Mouse (Mus musculus) liver, embryonic 13.5 days (tissue): Measurements from ENCODE around the gene Ppp1ca. TPM values are rescaled to one million over a fixed set of nuclear protein-coding genes. Genes with fewer than 3 reads are reported as not detected.
A peak's percentile ranks its signal among the peaks of the same experiment; 100 is the strongest.

Experiments used
- ATAC-seq: fragments of 200-750 bp; cut with Nextera tagmentation; 2 replicates; pipeline ENCODE4 v1.8.0; 2017; ENCODE audit warnings: low read depth, mild to moderate bottlenecking, moderate number of reproducible peaks, moderate library complexity
- DNase-seq: peaks from one replicate; pipeline ENCODE4 v3.0.0; 2022
- H3K27ac ChIP-seq: fragments of 300-500 bp; sonication (generic); 2 replicates; pipeline ENCODE4 v1.5.1; 2015; ENCODE audit warnings: moderate library complexity, mild to moderate bottlenecking, inconsistent platforms
- H3K27me3 ChIP-seq: fragments of 300-500 bp; sonication (generic); 2 replicates; pipeline ENCODE4 v1.6.1; 2015; ENCODE audit warnings: mild to moderate bottlenecking, inconsistent platforms
- H3K36me3 ChIP-seq: fragments of 300-500 bp; sonication (generic); 2 replicates; pipeline ENCODE4 v1.6.1; 2015; ENCODE audit warnings: mild to moderate bottlenecking, inconsistent platforms
- H3K4me1 ChIP-seq: fragments of 300-500 bp; sonication (generic); replicated peaks from 2 replicates; pipeline ENCODE4 v1.6.1; 2015; ENCODE audit warnings: inconsistent platforms
- H3K4me2 ChIP-seq: fragments of 300-500 bp; sonication (generic); 2 replicates; pipeline ENCODE4 v1.6.1; 2015; ENCODE audit warnings: inconsistent platforms, mild to moderate bottlenecking, moderate library complexity
- H3K4me3 ChIP-seq: fragments of 300-500 bp; sonication (generic); replicated peaks from 2 replicates; pipeline ENCODE4 v1.5.1; 2015; ENCODE audit warnings: mild to moderate bottlenecking, inconsistent platforms
- H3K9ac ChIP-seq: fragments of 300-500 bp; sonication (generic); 2 replicates; pipeline ENCODE4 v1.6.1; 2015; ENCODE audit warnings: mild to moderate bottlenecking, inconsistent platforms
- H3K9me3 ChIP-seq: fragments of 300-500 bp; sonication (generic); replicated peaks from 2 replicates; pipeline ENCODE4 v1.6.1; 2016; ENCODE audit warnings: inconsistent platforms
- WGBS: fragments of 180-500 bp; shearing (Covaris S2); methylation state at CpG from one replicate; pipeline ENCODE4 v1.1.7; 2015; ENCODE audit not compliant: insufficient replicate concordance; 5-methylcytosine and 5-hydroxymethylcytosine counted together
- polyA plus RNA-seq: library from polyadenylated mRNA; unstranded; fragments of >200 nt; fragmentation: Nextera tagmentation; extraction: Ambion mirVana; gene quantifications from 2 replicates; pipeline ENCODE4 v1.2.1, GENCODE M21; 2015

Ppp1ca gene
- polyA plus RNA-seq, 1 experiment from 2014 or later = 517 TPM

- DNase-seq (no peak), ATAC-seq (no peak)
- H3K27ac ChIP-seq = no peak overlapping the region
- peaks cover 12% of the 10 kb centered on the region for H3K36me3 ChIP-seq
- H3K4me3 ChIP-seq = no peak overlapping the region
- no peaks in the 10 kb centered on the region for H3K9me3 ChIP-seq
- no peak overlapping the region for H3K4me2 ChIP-seq
- no peak overlapping the region for H3K9ac ChIP-seq
- H3K4me1 ChIP-seq = peaks cover 53% of the 10 kb centered on the region
- WGBS = 86% methylated on average over 12 of the region's 12 CpGs
- no peaks in the 10 kb centered on the region for H3K27me3 ChIP-seq
These were observed 2.7 kb upstream of the Ppp1ca start for GRCm38 (mm10) chr19:4189051-4189620.

- peaks cover 29% of the 10 kb centered on the region for H3K36me3 ChIP-seq
- peak within 1 kb of the TSS; percentile 97 for H3K9ac ChIP-seq
- DNase-seq (no peak), ATAC-seq (no peak)
- peak within 1 kb of the TSS; percentile 93 for H3K4me3 ChIP-seq
- H3K27ac ChIP-seq = peak within 1 kb of the TSS; percentile 91
- peaks cover 56% of the 10 kb centered on the region for H3K4me1 ChIP-seq
- 26% methylated on average over 4 of the region's 4 CpGs for WGBS
- peak within 1 kb of the TSS; percentile 90 for H3K4me2 ChIP-seq
- no peaks in the 10 kb centered on the region for H3K27me3 ChIP-seq
- H3K9me3 ChIP-seq = no peaks in the 10 kb centered on the region
These were observed 982 bp upstream of the Ppp1ca start, which contains the start of gene Tbc1d10c for GRCm38 (mm10) chr19:4190831-4191334. TSS of gene Tbc1d10c (minus strand) at chr19:4191284.

GRCm38 (mm10) chr19:4192251-4192985 lies 553 bp downstream of the Ppp1ca start:
- H3K9me3 ChIP-seq = no peaks in the 10 kb centered on the region
- H3K4me1 ChIP-seq = peaks cover 68% of the 10 kb centered on the region
- peak overlapping the region; percentile 90 for H3K4me2 ChIP-seq
- ATAC-seq = peak; percentile 62
- peak overlapping the region; percentile 93 for H3K4me3 ChIP-seq
- DNase-seq = no peak
- H3K9ac ChIP-seq = peak overlapping the region; percentile 97
- H3K36me3 ChIP-seq = peaks cover 45% of the 10 kb centered on the region
- no peaks in the 10 kb centered on the region for H3K27me3 ChIP-seq
- under 1% methylated on average over 51 of the region's 52 CpGs for WGBS
- H3K27ac ChIP-seq = peak overlapping the region; percentile 91

- no peak for ATAC-seq
- H3K9me3 ChIP-seq = no peaks in the 10 kb centered on the region
These were observed 1.3 kb downstream of the Ppp1ca start for GRCm38 (mm10) chr19:4193129-4193528.

GRCm38 (mm10) chr19:4194021-4194724 lies 2.3 kb downstream of the Ppp1ca start:
- WGBS = 71% methylated on average over 8 of the region's 8 CpGs
- peak overlapping the region; percentile 97 for H3K9ac ChIP-seq
- no peak overlapping the region for H3K4me3 ChIP-seq
- peak overlapping the region; percentile 91; the same call in 1 of the 2 replicates for H3K27ac ChIP-seq
- DNase-seq (no peak), ATAC-seq (no peak)
- H3K4me1 ChIP-seq = peaks cover 79% of the 10 kb centered on the region
- H3K4me2 ChIP-seq = peak overlapping the region; percentile 90
- no peaks in the 10 kb centered on the region for H3K27me3 ChIP-seq
- H3K9me3 ChIP-seq = no peaks in the 10 kb centered on the region
- peaks cover 61% of the 10 kb centered on the region for H3K36me3 ChIP-seq

More at GRCm38 (mm10) chr19:4193129-4193528, 1.3 kb downstream of the Ppp1ca start:
- Histone ChIP-seq H3K4me3 (peak overlapping the region; percentile 93), H3K36me3 (peaks cover 52% of the 10 kb centered on the region), H3K4me1 (peaks cover 73% of the 10 kb centered on the region), H3K9ac (peak overlapping the region; percentile 97), H3K27me3 (no peaks in the 10 kb centered on the region), H3K27ac (peak overlapping the region; percentile 91), H3K4me2 (peak overlapping the region; percentile 90)
- 50% methylated on average over 6 of the region's 6 CpGs for WGBS
- DNase-seq = no peak

- 80% methylated on average over 12 of the region's 12 CpGs for WGBS
- H3K36me3 ChIP-seq = peaks cover 69% of the 10 kb centered on the region
- no peak overlapping the region for H3K4me3 ChIP-seq
- H3K4me1 ChIP-seq = peaks cover 88% of the 10 kb centered on the region
- ATAC-seq (no peak), DNase-seq (no peak)
- H3K27ac ChIP-seq = 0 out of 2 replicates have a peak overlapping the region, but pooled peaks have one; percentile 91
- no peak overlapping the region for H3K4me2 ChIP-seq
- no peak overlapping the region for H3K9ac ChIP-seq
- no peaks in the 10 kb centered on the region for H3K27me3 ChIP-seq
- H3K9me3 ChIP-seq = no peaks in the 10 kb centered on the region
These were observed 3.1 kb downstream of the Ppp1ca start for GRCm38 (mm10) chr19:4194776-4195650.

- Histone ChIP-seq H3K27ac (0 out of 2 replicates have a peak overlapping the region, but pooled peaks have one; percentile 25), H3K9me3 (no peaks in the 10 kb centered on the region), H3K27me3 (no peaks in the 10 kb centered on the region), H3K4me3 (no peak overlapping the region), H3K4me1 (peaks cover 87% of the 10 kb centered on the region), H3K9ac (no peak overlapping the region), H3K4me2 (no peak overlapping the region), H3K36me3 (peaks cover 74% of the 10 kb centered on the region)
- 73% methylated on average over 2 of the region's 2 CpGs for WGBS
- no peak for DNase-seq
- no peak for ATAC-seq
These were observed 4.2 kb downstream of the Ppp1ca start for GRCm38 (mm10) chr19:4196048-4196447.

- no peak for DNase-seq
- H3K27ac ChIP-seq = peak overlapping the region; percentile 59; the same call in 1 of the 2 replicates
- 53% methylated on average over 5 of the region's 5 CpGs for WGBS
These were observed 4.7 kb downstream of the Ppp1ca start for GRCm38 (mm10) chr19:4196548-4196947.

GRCm38 (mm10) chr19:4197180-4197579 lies 5.3 kb downstream of the Ppp1ca start:
- Histone ChIP-seq H3K4me3 (no peak overlapping the region), H3K27ac (peak overlapping the region; percentile 59), H3K9ac (0 out of 2 replicates have a peak overlapping the region, but pooled peaks have one; percentile 34), H3K4me1 (peaks cover 87% of the 10 kb centered on the region), H3K4me2 (no peak overlapping the region), H3K27me3 (no peaks in the 10 kb centered on the region), H3K36me3 (peaks cover 74% of the 10 kb centered on the region), H3K9me3 (no peaks in the 10 kb centered on the region)
- ATAC-seq = no peak
- 59% methylated on average over 3 of the region's 3 CpGs for WGBS
- DNase-seq = no peak

More at GRCm38 (mm10) chr19:4196548-4196947, 4.7 kb downstream of the Ppp1ca start:
- no peak for ATAC-seq
- Histone ChIP-seq H3K4me2 (no peak overlapping the region), H3K4me3 (no peak overlapping the region), H3K9me3 (no peaks in the 10 kb centered on the region), H3K27me3 (no peaks in the 10 kb centered on the region), H3K9ac (peak overlapping the region; percentile 34; the same call in 1 of the 2 replicates), H3K4me1 (peaks cover 82% of the 10 kb centered on the region), H3K36me3 (peaks cover 74% of the 10 kb centered on the region)

- Histone ChIP-seq H3K27ac (peak within 1 kb of the TSS; percentile 82), H3K4me3 (peak within 1 kb of the TSS; percentile 76), H3K36me3 (peaks cover 39% of the 10 kb centered on the region), H3K27me3 (peaks cover 30% of the 10 kb centered on the region), H3K9ac (peak within 1 kb of the TSS; percentile 88), H3K4me1 (peaks cover 56% of the 10 kb centered on the region), H3K4me2 (peak within 1 kb of the TSS; percentile 89), H3K9me3 (no peaks in the 10 kb centered on the region)
- DNase-seq (peak; percentile 95), ATAC-seq (peak; percentile 86)
- under 1% methylated on average over 34 of the region's 34 CpGs for WGBS
These were observed 9.5 kb downstream of the Ppp1ca start, which contains the start of gene Rad9a for GRCm38 (mm10) chr19:4201291-4201909. TSS of gene Rad9a (minus strand) at chr19:4201662.
